Mouse (Mus musculus) heart, embryonic 13.5 days (tissue): ENCODE results near the gene Tmem198. TPM values are rescaled to one million over a fixed set of nuclear protein-coding genes. Genes with fewer than 3 reads are reported as not detected.
A peak's percentile ranks its signal among the peaks of the same experiment; 100 is the strongest.

ENCODE experiments used
- ATAC-seq: fragments of 200-750 bp; cut with Nextera tagmentation; 2 replicates; pipeline ENCODE4 v1.8.0; 2017; ENCODE audit warnings: moderate TSS enrichment; ENCODE audit not compliant: insufficient number of reproducible peaks, low FRiP score, low TSS enrichment; ENCODE audit errors: extremely low read depth
- H3K27ac ChIP-seq: fragments of 300-500 bp; sonication (generic); replicated peaks from 2 replicates; pipeline ENCODE4 v1.5.1; 2015; ENCODE audit warnings: moderate library complexity, mild to moderate bottlenecking, inconsistent platforms
- H3K27me3 ChIP-seq: fragments of 300-500 bp; sonication (generic); replicated peaks from 2 replicates; pipeline ENCODE4 v1.6.1; 2015; ENCODE audit warnings: mild to moderate bottlenecking, inconsistent platforms
- H3K36me3 ChIP-seq: fragments of 300-500 bp; sonication (generic); 2 replicates; pipeline ENCODE4 v1.6.1; 2015; ENCODE audit warnings: mild to moderate bottlenecking, inconsistent platforms
- H3K4me1 ChIP-seq: fragments of 300-500 bp; sonication (generic); 2 replicates; pipeline ENCODE4 v1.6.1; 2015; ENCODE audit warnings: inconsistent platforms
- H3K4me2 ChIP-seq: fragments of 300-500 bp; sonication (generic); 2 replicates; pipeline ENCODE4 v1.6.1; 2015; ENCODE audit warnings: inconsistent platforms, mild to moderate bottlenecking, moderate library complexity
- H3K4me3 ChIP-seq: fragments of 300-500 bp; sonication (generic); 2 replicates; pipeline ENCODE4 v1.5.1; 2015; ENCODE audit warnings: moderate library complexity, mild to moderate bottlenecking, inconsistent platforms
- H3K9ac ChIP-seq: fragments of 300-500 bp; sonication (generic); 2 replicates; pipeline ENCODE4 v1.6.1; 2015; ENCODE audit warnings: inconsistent platforms, mild to moderate bottlenecking, moderate library complexity
- H3K9me3 ChIP-seq: fragments of 300-500 bp; sonication (generic); 2 replicates; pipeline ENCODE4 v1.6.1; 2016; ENCODE audit warnings: inconsistent platforms
- WGBS: fragments of 180-500 bp; shearing (Covaris S2); methylation state at CpG from one replicate; pipeline ENCODE4 v1.1.7; 2015; ENCODE audit warnings: mixed read lengths; 5-methylcytosine and 5-hydroxymethylcytosine counted together
- polyA plus RNA-seq: library from polyadenylated mRNA; unstranded; fragments of >200 nt; fragmentation: Nextera tagmentation; extraction: Ambion mirVana; gene quantifications from 2 replicates; pipeline ENCODE4 v1.2.1, GENCODE M21; 2015

The Tmem198 gene
- polyA plus RNA-seq, 1 experiment from 2014 or later = 0.49 TPM

- Histone ChIP-seq H3K9ac (peak overlapping the region; percentile 81; the same call in 1 of the 2 replicates), H3K4me1 (peaks cover 24% of the 10 kb centered on the region), H3K4me2 (peak overlapping the region; percentile 73), H3K36me3 (peaks cover 44% of the 10 kb centered on the region), H3K4me3 (peak overlapping the region; percentile 69), H3K27me3 (peaks cover 71% of the 10 kb centered on the region), H3K27ac (no peak overlapping the region), H3K9me3 (no peaks in the 10 kb centered on the region)
- WGBS = 12% methylated on average over 35 of the region's 35 CpGs
- no peak for ATAC-seq
Observed at GRCm38 (mm10) chr1:75477264-75477965, 1.9 kb upstream of the Tmem198 start.

- Histone ChIP-seq H3K9me3 (no peaks in the 10 kb centered on the region), H3K27me3 (peaks cover 71% of the 10 kb centered on the region), H3K27ac (peak overlapping the region; percentile 81; the same call in 1 of the 2 replicates), H3K9ac (peak overlapping the region; percentile 81), H3K4me2 (peak overlapping the region; percentile 73), H3K4me1 (peaks cover 24% of the 10 kb centered on the region), H3K36me3 (peaks cover 42% of the 10 kb centered on the region), H3K4me3 (peak overlapping the region; percentile 69)
- ATAC-seq = no peak
- WGBS = 39% methylated on average over 3 of the region's 3 CpGs
Observed at GRCm38 (mm10) chr1:75477966-75478290, 1.4 kb upstream of the Tmem198 start.

- H3K9ac ChIP-seq = peak overlapping the region; percentile 81
- no peak; the same call in 1 of the 2 replicates for ATAC-seq
- WGBS = under 1% methylated on average over 25 of the region's 25 CpGs
- H3K27ac ChIP-seq = peak overlapping the region; percentile 81
- H3K4me3 ChIP-seq = peak overlapping the region; percentile 69
- peaks cover 36% of the 10 kb centered on the region for H3K36me3 ChIP-seq
- H3K27me3 ChIP-seq = peaks cover 71% of the 10 kb centered on the region
- peak overlapping the region; percentile 73 for H3K4me2 ChIP-seq
- peaks cover 24% of the 10 kb centered on the region for H3K4me1 ChIP-seq
- H3K9me3 ChIP-seq = no peaks in the 10 kb centered on the region
Observed at GRCm38 (mm10) chr1:75478497-75478896, 835 bp upstream of the Tmem198 start.

GRCm38 (mm10) chr1:75479635-75479989 lies 280 bp downstream of the Tmem198 start:
- 1% methylated on average over 24 of the region's 24 CpGs for WGBS
- peaks cover 25% of the 10 kb centered on the region for H3K36me3 ChIP-seq
- ATAC-seq = no peak
- H3K27me3 ChIP-seq = peaks cover 71% of the 10 kb centered on the region
- peaks cover 24% of the 10 kb centered on the region for H3K4me1 ChIP-seq
- H3K9ac ChIP-seq = 0 out of 2 replicates have a peak overlapping the region, but pooled peaks have one; percentile 16
- peak overlapping the region; percentile 73 for H3K4me2 ChIP-seq
- H3K9me3 ChIP-seq = no peaks in the 10 kb centered on the region
- H3K4me3 ChIP-seq = peak overlapping the region; percentile 69
- H3K27ac ChIP-seq = no peak overlapping the region

- Histone ChIP-seq H3K36me3 (peaks cover 23% of the 10 kb centered on the region), H3K9me3 (no peaks in the 10 kb centered on the region), H3K4me1 (peaks cover 24% of the 10 kb centered on the region), H3K4me3 (peak overlapping the region; percentile 69), H3K27ac (no peak overlapping the region), H3K27me3 (peaks cover 71% of the 10 kb centered on the region), H3K9ac (no peak overlapping the region), H3K4me2 (peak overlapping the region; percentile 73)
- no peak for ATAC-seq
- 25% methylated on average over 13 of the region's 13 CpGs for WGBS
Observed at GRCm38 (mm10) chr1:75480036-75480435, 704 bp downstream of the Tmem198 start.

GRCm38 (mm10) chr1:75480735-75481134 lies 1.4 kb downstream of the Tmem198 start:
- H3K27me3 ChIP-seq = peaks cover 71% of the 10 kb centered on the region
- no peaks in the 10 kb centered on the region for H3K9me3 ChIP-seq
- peaks cover 24% of the 10 kb centered on the region for H3K4me1 ChIP-seq
- no peak overlapping the region for H3K4me2 ChIP-seq
- ATAC-seq = no peak
- H3K36me3 ChIP-seq = peaks cover 23% of the 10 kb centered on the region
- H3K9ac ChIP-seq = no peak overlapping the region
- 76% methylated on average over 7 of the region's 7 CpGs for WGBS
- H3K27ac ChIP-seq = no peak overlapping the region
- no peak overlapping the region for H3K4me3 ChIP-seq

- peaks cover 55% of the 10 kb centered on the region for H3K36me3 ChIP-seq
- H3K9ac ChIP-seq = no peak overlapping the region
- no peak for ATAC-seq
- peaks cover 21% of the 10 kb centered on the region for H3K4me1 ChIP-seq
- peak overlapping the region; percentile 71; the same call in 1 of the 2 replicates for H3K4me2 ChIP-seq
- 0 out of 2 replicates have a peak overlapping the region, but pooled peaks have one; percentile 52 for H3K4me3 ChIP-seq
- no peaks in the 10 kb centered on the region for H3K9me3 ChIP-seq
- peaks cover 83% of the 10 kb centered on the region for H3K27me3 ChIP-seq
- H3K27ac ChIP-seq = no peak overlapping the region
- 23% methylated on average over 24 of the region's 24 CpGs for WGBS
Observed at GRCm38 (mm10) chr1:75486561-75486960, 7.2 kb downstream of the Tmem198 start.

- no peak overlapping the region for H3K9ac ChIP-seq
- H3K9me3 ChIP-seq = no peaks in the 10 kb centered on the region
- peaks cover 60% of the 10 kb centered on the region for H3K36me3 ChIP-seq
- ATAC-seq = no peak
- WGBS = 13% methylated on average over 13 of the region's 13 CpGs
- H3K4me1 ChIP-seq = peaks cover 21% of the 10 kb centered on the region
- no peak overlapping the region for H3K27ac ChIP-seq
- peak overlapping the region; percentile 71 for H3K4me2 ChIP-seq
- peaks cover 78% of the 10 kb centered on the region for H3K27me3 ChIP-seq
- H3K4me3 ChIP-seq = peak overlapping the region; percentile 52
Observed at GRCm38 (mm10) chr1:75487040-75487404, 7.7 kb downstream of the Tmem198 start.

GRCm38 (mm10) chr1:75487405-75488161 lies 8.3 kb downstream of the Tmem198 start:
- H3K9me3 ChIP-seq = no peaks in the 10 kb centered on the region
- peak overlapping the region; percentile 71 for H3K4me2 ChIP-seq
- peaks cover 66% of the 10 kb centered on the region for H3K36me3 ChIP-seq
- peak overlapping the region; percentile 60 for H3K9ac ChIP-seq
- H3K27me3 ChIP-seq = peaks cover 73% of the 10 kb centered on the region
- H3K27ac ChIP-seq = no peak overlapping the region
- H3K4me1 ChIP-seq = peaks cover 21% of the 10 kb centered on the region
- ATAC-seq = peak; percentile 32
- H3K4me3 ChIP-seq = peak overlapping the region; percentile 52
- 3% methylated on average over 62 of the region's 62 CpGs for WGBS

- H3K9me3 ChIP-seq = no peaks in the 10 kb centered on the region
- H3K36me3 ChIP-seq = peaks cover 83% of the 10 kb centered on the region
- WGBS = 76% methylated on average over 34 of the region's 34 CpGs
- no peak overlapping the region for H3K4me2 ChIP-seq
- H3K4me1 ChIP-seq = peaks cover 21% of the 10 kb centered on the region
- H3K4me3 ChIP-seq = no peak overlapping the region
- H3K9ac ChIP-seq = no peak overlapping the region
- H3K27me3 ChIP-seq = peaks cover 39% of the 10 kb centered on the region
- H3K27ac ChIP-seq = no peak overlapping the region
- no peak for ATAC-seq
Observed at GRCm38 (mm10) chr1:75490785-75491551, 11.6 kb downstream of the Tmem198 start.

- H3K27ac ChIP-seq = no peak overlapping the region
- peaks cover 11% of the 10 kb centered on the region for H3K4me1 ChIP-seq
- H3K9ac ChIP-seq = no peak overlapping the region
- H3K27me3 ChIP-seq = peaks cover 22% of the 10 kb centered on the region
- WGBS = 53% methylated on average over 24 of the region's 24 CpGs
- peaks cover 89% of the 10 kb centered on the region for H3K36me3 ChIP-seq
- no peak overlapping the region for H3K4me2 ChIP-seq
- H3K4me3 ChIP-seq = no peak overlapping the region
- no peak for ATAC-seq
- no peaks in the 10 kb centered on the region for H3K9me3 ChIP-seq
Observed at GRCm38 (mm10) chr1:75492579-75493170, 13.3 kb downstream of the Tmem198 start.
